Mouse (Mus musculus) neural tube, embryonic 14.5 days (tissue): ENCODE data around the gene Ercc6l. TPM values are rescaled to one million over a fixed set of nuclear protein-coding genes. Genes with fewer than 3 reads are reported as not detected.

Experiments
- ATAC-seq: fragments of 200-750 bp; cut with Nextera tagmentation; 2 replicates; pipeline ENCODE4 v1.8.0; 2017; ENCODE audit warnings: low read depth, mild to moderate bottlenecking, moderate TSS enrichment, moderate library complexity
- H3K27ac ChIP-seq: fragments of 300-500 bp; sonication (generic); 2 replicates; pipeline ENCODE4 v1.5.1; 2014; ENCODE audit warnings: low read depth, mild to moderate bottlenecking, control low read depth, low read length, moderate library complexity, mixed read lengths
- H3K27me3 ChIP-seq: fragments of 300-500 bp; sonication (generic); 2 replicates; pipeline ENCODE4 v1.6.1; 2014; ENCODE audit warnings: low read length; ENCODE audit not compliant: control insufficient read depth, insufficient read depth
- H3K36me3 ChIP-seq: fragments of 300-500 bp; sonication (generic); 2 replicates; pipeline ENCODE4 v1.6.1; 2014; ENCODE audit warnings: low read length, mixed read lengths; ENCODE audit not compliant: control insufficient read depth, insufficient read depth
- H3K4me1 ChIP-seq: fragments of 300-500 bp; sonication (generic); 2 replicates; pipeline ENCODE4 v1.6.1; 2014; ENCODE audit warnings: low read length; ENCODE audit not compliant: control insufficient read depth, insufficient read depth
- H3K4me2 ChIP-seq: fragments of 300-500 bp; sonication (generic); 2 replicates; pipeline ENCODE4 v1.6.1; 2014; ENCODE audit warnings: mild to moderate bottlenecking, low read depth, low read length, control low read depth
- H3K4me3 ChIP-seq: fragments of 300-500 bp; sonication (generic); 2 replicates; pipeline ENCODE4 v1.5.1; 2014; ENCODE audit warnings: low read depth, low read length, control low read depth, mixed read lengths
- H3K9ac ChIP-seq: fragments of 300-500 bp; sonication (generic); replicated peaks from 2 replicates; pipeline ENCODE4 v1.6.1; 2014; ENCODE audit warnings: low read depth, mild to moderate bottlenecking, control low read depth, low read length, mixed read lengths
- H3K9me3 ChIP-seq: fragments of 300-500 bp; sonication (generic); 2 replicates; pipeline ENCODE4 v1.6.1; 2016; ENCODE audit warnings: low read length; ENCODE audit not compliant: control insufficient read depth
- WGBS: fragments of 180-500 bp; shearing (Covaris S2); extraction: QIAGEN DNeasy Blood & Tissue Kit; methylation state at CpG from one replicate; pipeline ENCODE4 v1.1.7; 2014; 5-methylcytosine and 5-hydroxymethylcytosine counted together
- polyA plus RNA-seq: library from polyadenylated mRNA; unstranded; fragments of >200 nt; fragmentation: Nextera tagmentation; extraction: Ambion mirVana; gene quantifications from 2 replicates; pipeline ENCODE4 v1.2.1, GENCODE M21; 2014

The Ercc6l gene
- polyA plus RNA-seq, result 0.94 and 1.6 TPM in 2 replicates

DNA sequence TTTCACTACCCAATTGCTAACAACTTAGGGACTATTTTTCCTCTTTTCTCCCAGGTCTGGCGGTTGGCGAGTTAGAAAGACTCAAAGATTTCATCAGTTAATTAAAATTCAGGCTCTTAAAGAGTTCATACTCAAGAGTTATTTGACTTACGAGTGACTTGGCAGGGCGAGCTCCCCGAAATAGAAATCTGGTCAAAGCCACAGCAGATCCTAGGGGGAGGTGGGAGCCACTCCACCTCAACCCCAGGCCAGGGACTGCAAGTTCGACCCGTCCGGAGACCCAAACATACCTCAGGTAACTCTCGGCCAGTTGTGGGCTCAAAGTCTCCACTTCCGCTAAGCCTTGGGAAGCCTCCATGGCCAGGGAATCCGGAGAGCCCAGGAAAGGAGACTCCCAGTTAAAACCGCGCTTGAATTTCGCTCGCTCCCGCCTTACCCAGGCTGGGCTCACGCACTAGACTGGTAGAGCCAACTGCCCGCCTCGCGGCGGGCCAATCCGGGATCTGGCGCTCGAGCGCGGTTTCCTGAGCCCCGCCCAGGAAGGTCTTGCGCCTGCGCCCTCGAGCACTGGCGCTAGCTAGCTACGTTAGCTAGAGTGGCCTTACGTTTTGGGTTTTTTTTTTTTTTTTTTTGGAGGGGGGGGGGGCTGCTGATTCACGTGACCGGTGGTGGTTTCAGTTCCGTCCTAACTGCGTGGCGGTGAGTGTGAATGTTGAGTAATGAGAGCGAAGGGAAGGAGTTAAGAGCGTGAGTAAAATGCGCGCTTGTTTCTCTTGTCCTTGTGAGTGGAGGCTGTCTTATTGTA lies at the start of gene Ercc6l:
Gene Ercc6l, minus strand, starts transcription at position 474 of the 805 bp plus-strand sequence.
- ATAC-seq, result peak; percentile 99
- Histone ChIP-seq H3K4me3 (peak within 1 kb of the TSS; percentile 31), H3K4me2 (peak within 1 kb of the TSS; percentile 47), H3K9me3 (no peaks in the 10 kb centered on the region), H3K27ac (peak within 1 kb of the TSS; percentile 66), H3K9ac (no peak within 1 kb of the TSS; the same call in 1 of the 2 replicates), H3K4me1 (no peaks in the 10 kb centered on the region), H3K36me3 (no peaks in the 10 kb centered on the region), H3K27me3 (no peaks in the 10 kb centered on the region)
- 10% methylated on average over 41 of the region's 42 CpGs for WGBS

DNA sequence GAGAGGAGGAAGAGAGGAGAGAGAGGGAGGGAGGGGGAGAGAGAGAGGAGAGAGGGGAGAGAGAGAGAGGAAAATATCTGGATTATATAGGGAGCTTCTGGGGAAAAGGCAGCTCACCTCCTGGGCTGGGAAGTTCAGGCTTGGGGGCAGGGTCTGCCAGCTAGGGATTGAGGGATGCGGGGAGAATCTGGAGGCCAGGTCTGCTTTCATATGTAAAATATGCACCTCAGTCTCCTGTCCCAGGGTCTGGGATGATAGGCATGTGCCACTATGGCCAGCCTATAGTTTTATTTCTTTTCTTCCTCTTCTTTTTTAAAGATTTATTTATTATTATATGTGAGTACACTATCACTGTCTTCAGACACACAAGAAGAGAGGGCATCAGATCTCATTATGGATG lies 33.9 kb upstream of the Ercc6l start:
- Histone ChIP-seq H3K27ac (no peak overlapping the region), H3K9me3 (no peaks in the 10 kb centered on the region), H3K9ac (no peak overlapping the region), H3K27me3 (no peaks in the 10 kb centered on the region), H3K4me3 (no peak overlapping the region), H3K36me3 (no peaks in the 10 kb centered on the region), H3K4me2 (no peak overlapping the region), H3K4me1 (peaks cover 11% of the 10 kb centered on the region)
- WGBS, result 62% methylated on average over 1 of the region's 1 CpGs
- no peak for ATAC-seq

DNA sequence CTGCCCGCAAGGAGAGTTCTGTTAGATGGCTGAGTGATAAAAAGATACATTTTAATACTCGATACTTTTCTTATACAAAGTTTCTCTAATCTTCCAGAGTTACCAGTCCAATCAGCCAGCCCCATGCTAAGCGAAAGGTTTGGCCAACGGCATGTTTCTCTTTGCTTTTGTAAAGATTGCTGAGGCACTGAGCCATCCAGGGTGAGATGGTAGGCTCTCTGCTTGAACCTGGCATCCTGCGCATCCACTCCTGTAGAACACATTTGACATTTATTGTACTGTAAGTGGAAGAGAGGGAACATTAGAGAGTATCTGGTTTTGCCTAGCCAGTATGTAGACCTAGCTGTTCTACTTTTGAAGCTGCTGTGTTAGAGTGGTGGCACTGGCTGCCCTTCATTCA lies 32.7 kb upstream of the Ercc6l start:
- Histone ChIP-seq H3K4me2 (no peak overlapping the region), H3K27ac (no peak overlapping the region), H3K4me3 (no peak overlapping the region), H3K4me1 (peaks cover 11% of the 10 kb centered on the region), H3K27me3 (no peaks in the 10 kb centered on the region), H3K9ac (no peak overlapping the region), H3K36me3 (no peaks in the 10 kb centered on the region), H3K9me3 (no peaks in the 10 kb centered on the region)
- 45% methylated on average over 5 of the region's 5 CpGs for WGBS
- peak; percentile 1; the same call in 1 of the 2 replicates for ATAC-seq

DNA sequence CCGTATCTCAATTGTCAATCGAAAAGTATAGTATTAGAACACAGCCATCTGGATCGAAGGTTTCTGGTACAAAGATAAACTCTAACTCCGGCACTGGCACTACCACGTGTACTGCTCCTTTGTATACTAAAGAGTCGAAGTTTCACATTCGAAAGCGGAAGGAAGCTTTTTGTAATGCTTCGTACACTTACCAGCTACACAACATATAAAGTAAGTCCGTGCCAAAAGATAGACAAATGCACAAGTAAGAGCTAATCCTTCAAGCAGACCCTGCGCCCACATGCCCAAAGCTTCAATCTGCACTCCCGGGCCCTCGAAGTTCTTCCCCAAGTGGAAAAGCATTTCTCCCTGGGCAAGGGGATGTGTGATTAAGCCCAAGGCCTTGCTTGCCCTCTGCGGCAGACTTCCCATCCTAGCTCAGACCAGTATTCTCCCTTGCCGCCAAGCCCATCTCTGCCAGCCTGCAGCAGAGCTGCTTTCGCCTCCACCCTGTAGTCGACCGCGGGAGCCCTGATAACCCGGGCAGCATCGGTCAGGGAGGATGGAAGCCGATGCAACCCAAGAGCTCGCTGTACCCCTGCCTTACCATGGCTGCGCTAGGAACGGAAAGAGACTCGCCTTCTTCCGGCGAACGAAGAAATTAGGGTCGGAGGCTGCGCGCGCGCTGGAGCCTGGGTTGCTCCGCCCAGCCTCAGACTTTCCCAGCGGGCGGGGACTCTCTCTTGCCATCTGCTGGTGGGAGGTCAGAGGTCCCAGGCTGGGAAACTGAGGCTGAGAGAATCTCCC lies 32.0 kb upstream of the Ercc6l start, which contains the start of gene Rps4x:
Gene Rps4x, minus strand, starts transcription at position 683 of the 786 bp plus-strand sequence.
- ATAC-seq, result peak; percentile 95
- Histone ChIP-seq H3K4me3 (peak within 1 kb of the TSS; percentile 53), H3K9me3 (no peaks in the 10 kb centered on the region), H3K27me3 (no peaks in the 10 kb centered on the region), H3K4me2 (peak within 1 kb of the TSS; percentile 63), H3K4me1 (peaks cover 11% of the 10 kb centered on the region), H3K36me3 (no peaks in the 10 kb centered on the region), H3K9ac (peak within 1 kb of the TSS; percentile 57), H3K27ac (peak within 1 kb of the TSS; percentile 77)
- WGBS, result 12% methylated on average over 37 of the region's 37 CpGs

DNA sequence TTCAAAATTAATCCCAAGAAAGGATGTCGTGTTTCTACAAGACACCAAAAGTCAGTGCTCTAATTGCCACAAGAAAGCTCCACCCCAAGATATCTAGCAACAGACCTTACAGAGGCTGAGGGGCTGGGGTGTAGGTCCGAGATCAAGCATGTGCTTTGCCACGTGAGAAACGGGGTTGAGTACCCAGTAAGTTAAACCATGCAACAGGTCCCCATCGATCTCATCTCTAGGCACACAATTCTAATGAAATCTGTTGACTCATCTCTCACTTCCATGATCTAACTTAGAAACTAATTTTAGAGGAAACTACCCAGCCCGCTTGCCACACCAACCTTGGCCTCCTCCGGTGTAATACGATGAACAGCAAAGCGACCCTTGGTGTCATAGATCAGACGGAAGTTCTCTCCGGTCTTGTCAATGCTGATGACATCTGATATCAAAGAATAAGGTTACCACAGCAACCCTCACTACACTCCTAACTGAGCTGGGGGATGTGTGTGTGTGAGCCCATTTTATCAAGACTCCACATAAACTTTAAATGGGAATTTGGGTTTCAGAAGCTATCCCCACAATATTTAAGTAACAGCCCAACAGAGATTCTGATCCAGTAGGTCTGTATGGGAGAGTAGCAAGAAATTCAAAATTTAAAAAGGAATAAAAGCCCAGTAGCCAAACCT lies 30.3 kb upstream of the Ercc6l start:
- WGBS, result 38% methylated on average over 11 of the region's 11 CpGs
- H3K4me2 ChIP-seq, result peak overlapping the region; percentile 63
- peak overlapping the region; percentile 53 for H3K4me3 ChIP-seq
- H3K27ac ChIP-seq, result no peak overlapping the region
- no peaks in the 10 kb centered on the region for H3K9me3 ChIP-seq
- no peaks in the 10 kb centered on the region for H3K36me3 ChIP-seq
- no peak for ATAC-seq
- H3K27me3 ChIP-seq, result no peaks in the 10 kb centered on the region
- no peak overlapping the region for H3K9ac ChIP-seq
- peaks cover 11% of the 10 kb centered on the region for H3K4me1 ChIP-seq

DNA sequence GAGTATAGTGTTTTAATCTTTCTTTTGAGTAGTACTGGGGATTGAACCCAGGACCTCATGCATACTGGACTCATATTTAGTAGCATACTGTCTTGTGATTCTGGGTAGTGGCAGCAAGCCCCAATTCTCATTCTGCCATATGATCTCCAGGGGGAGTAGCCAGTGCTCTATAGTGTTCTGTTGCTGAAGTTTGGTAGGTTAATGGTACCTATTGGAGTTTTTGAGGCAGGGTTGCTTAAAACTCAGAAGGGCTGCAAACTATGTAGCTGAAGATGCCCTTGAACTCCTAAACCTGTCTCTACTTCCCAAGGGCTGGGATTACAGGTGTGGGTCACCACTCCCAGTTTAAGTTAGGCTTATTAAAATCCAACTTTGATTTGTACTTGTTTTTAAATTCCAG lies 25.7 kb upstream of the Ercc6l start:
- H3K4me1 ChIP-seq, result peaks cover 8% of the 10 kb centered on the region
- no peaks in the 10 kb centered on the region for H3K27me3 ChIP-seq
- H3K9ac ChIP-seq, result no peak overlapping the region
- no peak for ATAC-seq
- H3K4me2 ChIP-seq, result no peak overlapping the region
- no peak overlapping the region for H3K4me3 ChIP-seq
- H3K9me3 ChIP-seq, result no peaks in the 10 kb centered on the region
- no peak overlapping the region for H3K27ac ChIP-seq
- no peaks in the 10 kb centered on the region for H3K36me3 ChIP-seq

DNA sequence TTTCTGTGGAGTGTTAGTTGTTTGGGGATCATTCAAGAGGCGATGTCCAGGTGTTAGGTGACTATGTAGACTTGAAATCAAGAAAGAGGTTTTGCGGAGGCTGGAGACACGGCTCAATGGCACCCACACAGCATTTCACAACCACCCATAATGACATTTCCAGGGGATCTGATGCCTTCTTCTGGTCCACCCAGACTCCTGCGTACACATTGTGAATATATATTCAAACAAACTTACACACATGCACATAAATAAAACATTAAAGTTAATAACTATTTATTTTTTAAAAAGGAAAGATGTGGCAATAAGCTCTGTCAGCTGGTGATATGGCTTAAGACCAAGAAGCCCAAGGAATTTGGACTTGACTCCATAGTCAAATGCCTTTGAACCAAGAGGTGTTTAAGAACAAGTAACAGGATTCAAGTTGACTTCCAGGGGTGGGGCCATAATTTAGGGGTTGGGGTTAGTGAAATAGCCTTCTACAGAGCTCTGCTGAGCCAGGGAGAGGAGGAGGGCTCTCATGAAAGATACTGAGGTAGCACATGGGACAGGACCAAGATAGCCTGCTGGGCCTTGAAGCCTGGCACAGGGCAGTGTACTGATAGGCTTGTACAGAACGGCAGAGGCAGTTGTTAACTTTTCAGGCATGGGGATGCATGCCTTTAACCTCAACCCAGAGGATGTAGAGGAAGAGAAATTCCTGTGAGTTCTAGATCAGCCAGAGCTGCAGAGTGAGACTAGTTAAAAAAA lies 18.8 kb upstream of the Ercc6l start:
- H3K36me3 ChIP-seq, result no peaks in the 10 kb centered on the region
- H3K27me3 ChIP-seq, result no peaks in the 10 kb centered on the region
- 86% methylated on average over 5 of the region's 5 CpGs for WGBS
- no peak overlapping the region for H3K4me2 ChIP-seq
- ATAC-seq, result no peak
- H3K9me3 ChIP-seq, result no peaks in the 10 kb centered on the region
- H3K4me3 ChIP-seq, result no peak overlapping the region
- no peaks in the 10 kb centered on the region for H3K4me1 ChIP-seq
- no peak overlapping the region for H3K9ac ChIP-seq
- no peak overlapping the region for H3K27ac ChIP-seq

DNA sequence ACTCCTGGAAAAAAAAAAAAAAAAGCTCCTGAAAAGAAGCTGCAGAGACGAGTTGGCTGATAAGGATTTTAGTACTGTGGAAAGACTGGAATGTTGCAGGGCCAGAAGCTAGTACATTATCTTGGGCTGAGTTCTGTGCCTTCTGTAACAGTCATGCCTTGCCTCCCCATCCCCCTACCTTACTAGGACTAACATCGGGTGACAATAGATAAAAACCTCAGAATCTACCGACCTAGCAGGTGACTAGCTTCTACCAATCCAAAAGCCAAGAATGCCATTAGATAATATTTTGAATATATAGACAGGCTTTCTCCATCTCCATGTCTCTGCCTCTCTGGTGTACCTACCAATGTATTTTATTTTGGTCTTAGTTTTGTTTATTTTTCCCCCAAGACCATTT lies 14.0 kb upstream of the Ercc6l start:
- no peak overlapping the region for H3K4me3 ChIP-seq
- WGBS, result 82% methylated on average over 3 of the region's 3 CpGs
- 0 out of 2 replicates have a peak, but pooled peaks cover 3% of the 10 kb centered on the region for H3K27me3 ChIP-seq
- H3K27ac ChIP-seq, result no peak overlapping the region
- no peaks in the 10 kb centered on the region for H3K36me3 ChIP-seq
- no peak overlapping the region for H3K9ac ChIP-seq
- H3K4me2 ChIP-seq, result no peak overlapping the region
- no peaks in the 10 kb centered on the region for H3K9me3 ChIP-seq
- no peaks in the 10 kb centered on the region for H3K4me1 ChIP-seq
- no peak for ATAC-seq
